Mouse (Mus musculus) cerebellum, postnatal 25 days (tissue): Measurements from ENCODE around the gene Emb.
A peak's percentile ranks its signal among the peaks of the same experiment; 100 is the strongest.
"Not testable (repeated sequence)": the region's sequence is repeated elsewhere in the genome, so short reads cannot be mapped to it uniquely, and the experiment has no call there.

Experiments
- DNase-seq, 2 experiments: peaks; one replicate each; pipeline ENCODE4 v3.0.0; 2021; ENCODE audit warnings: mixed read lengths in 2 of 2

The Emb gene

GRCm38 (mm10) chr13:117208236-117208635 lies at the start of gene Emb:
Gene Emb (plus strand): TSS chr13:117208536.
- no peak for DNase-seq

GRCm38 (mm10) chr13:117163906-117164305 lies 44.4 kb upstream of the Emb start:
- no peak for DNase-seq

GRCm38 (mm10) chr13:117165071-117165470 lies 43.3 kb upstream of the Emb start:
- DNase-seq, result no peak

GRCm38 (mm10) chr13:117180912-117181311 lies 27.4 kb upstream of the Emb start:
- DNase-seq, result not testable (repeated sequence)

- DNase-seq, result no peak
These were observed 25.0 kb upstream of the Emb start for GRCm38 (mm10) chr13:117183288-117183687.

- no peak for DNase-seq
These were observed 23.0 kb upstream of the Emb start for GRCm38 (mm10) chr13:117185329-117185728.

- DNase-seq, result no peak
These were observed 16.2 kb upstream of the Emb start for GRCm38 (mm10) chr13:117192161-117192560.

GRCm38 (mm10) chr13:117193422-117193983 lies 14.8 kb upstream of the Emb start:
- no peak for DNase-seq

- no peak for DNase-seq
These were observed 12.5 kb upstream of the Emb start for GRCm38 (mm10) chr13:117195569-117196495.

- DNase-seq, result no peak
These were observed 10.7 kb upstream of the Emb start for GRCm38 (mm10) chr13:117197666-117198065.

GRCm38 (mm10) chr13:117198402-117199083 lies 9.8 kb upstream of the Emb start:
- peak; percentile 81 to 91 for DNase-seq

GRCm38 (mm10) chr13:117202755-117203471 lies 5.4 kb upstream of the Emb start:
- peak; percentile 43 to 53 for DNase-seq

GRCm38 (mm10) chr13:117204685-117205084 lies 3.7 kb upstream of the Emb start:
- DNase-seq, result no peak

GRCm38 (mm10) chr13:117206066-117206465 lies 2.3 kb upstream of the Emb start:
- no peak for DNase-seq

- DNase-seq, result no peak
These were observed 3.1 kb downstream of the Emb start for GRCm38 (mm10) chr13:117211386-117211875.

- no peak for DNase-seq
These were observed 7.1 kb downstream of the Emb start for GRCm38 (mm10) chr13:117215481-117215880.

- DNase-seq, result no peak
These were observed 7.8 kb downstream of the Emb start for GRCm38 (mm10) chr13:117216126-117216525.

- no peak for DNase-seq
These were observed 8.5 kb downstream of the Emb start for GRCm38 (mm10) chr13:117216752-117217363.

GRCm38 (mm10) chr13:117217621-117218020 lies 9.3 kb downstream of the Emb start:
- DNase-seq, result no peak

GRCm38 (mm10) chr13:117218092-117218491 lies 9.8 kb downstream of the Emb start:
- DNase-seq, result no peak

GRCm38 (mm10) chr13:117219871-117220500 lies 11.7 kb downstream of the Emb start:
- DNase-seq, result no peak
